Mouse (Mus musculus) CH12.LX (cell line): ENCODE results near the gene Rasgrf2.

Source experiments
- CHD1 ChIP-seq: IDR thresholded peaks from 2 replicates; pipeline ENCODE4 v1.6.1; 2012; ENCODE audit warnings: low read depth, low read length, improper control_type of control experiment, inconsistent platforms
- CTCF ChIP-seq, 2 experiments: IDR thresholded peaks in 1 of 2; conservative IDR thresholded peaks in 1 of 2; 2 replicates each; pipeline ENCODE4 v1.5.1; 2011 to 2012; ENCODE audit warnings: low read depth in 2 of 2, low read length in 2 of 2, improper control_type of control experiment in 1 of 2, inconsistent platforms in 1 of 2, mild to moderate bottlenecking in 1 of 2, moderate library complexity in 1 of 2
- E2F4 ChIP-seq: IDR thresholded peaks from 2 replicates; pipeline ENCODE4 v1.6.1; 2011; ENCODE audit warnings: low read depth, low read length, improper control_type of control experiment; ENCODE audit not compliant: insufficient replicate concordance
- EP300 ChIP-seq: IDR thresholded peaks from 2 replicates; pipeline ENCODE4 v1.6.1; 2011; ENCODE audit warnings: low read length, improper control_type of control experiment
- ETS1 ChIP-seq: conservative IDR thresholded peaks from 2 replicates; pipeline ENCODE4 v1.6.1; 2012; ENCODE audit warnings: low read depth, mild to moderate bottlenecking, inconsistent platforms, low read length, improper control_type of control experiment, moderate library complexity
- MAFK ChIP-seq: IDR thresholded peaks from 2 replicates; pipeline ENCODE4 v1.6.1; 2011; ENCODE audit warnings: low read length, improper control_type of control experiment; ENCODE audit not compliant: insufficient replicate concordance
- MEF2A ChIP-seq: IDR thresholded peaks from 2 replicates; pipeline ENCODE4 v1.6.1; 2014; ENCODE audit warnings: low read depth, mild to moderate bottlenecking, inconsistent platforms, low read length, improper control_type of control experiment, borderline replicate concordance
- MXI1 ChIP-seq: IDR thresholded peaks from 2 replicates; pipeline ENCODE4 v1.6.1; 2011; ENCODE audit warnings: mild to moderate bottlenecking, low read depth, low read length, improper control_type of control experiment
- POLR2A ChIP-seq: IDR thresholded peaks from 2 replicates; pipeline ENCODE4 v1.6.1; 2011; ENCODE audit warnings: low read depth, mild to moderate bottlenecking, improper control_type of control experiment, low read length
- POLR2AphosphoS2 ChIP-seq: IDR thresholded peaks from 2 replicates; pipeline ENCODE4 v1.6.1; 2011; ENCODE audit warnings: low read depth, low read length, improper control_type of control experiment
- SIN3A ChIP-seq: IDR thresholded peaks from 2 replicates; pipeline ENCODE4 v1.6.1; 2012; ENCODE audit warnings: low read length, improper control_type of control experiment, inconsistent platforms
- SMC3 ChIP-seq: IDR thresholded peaks from 2 replicates; pipeline ENCODE4 v1.6.1; 2011; ENCODE audit warnings: low read depth, low read length, improper control_type of control experiment
- TBP ChIP-seq: conservative IDR thresholded peaks from 2 replicates; pipeline ENCODE4 v1.6.1; 2011; ENCODE audit warnings: low read depth, low read length, improper control_type of control experiment
- ZC3H11A ChIP-seq: IDR thresholded peaks from 2 replicates; pipeline ENCODE4 v1.6.1; 2012; ENCODE audit warnings: low read depth, mild to moderate bottlenecking, inconsistent platforms, low read length, improper control_type of control experiment

GRCm38 (mm10) chr13:92093712-92094290, 37.7 kb downstream of the Rasgrf2 start:
- TF ChIP-seq SIN3A (no peak), MAFK (no peak), E2F4 (no peak), SMC3 (no peak), EP300 (no peak), CHD1 (no peak), ETS1 (no peak), CTCF (conservative IDR thresholded peaks at IDR 0.05 in 1 of 2, IDR thresholded peaks at IDR 0.05 in 1 of 2; ENCODE audit: low read depth in 2 of 2, low read length in 2 of 2) (no peak), POLR2AphosphoS2 (no peak), POLR2A (no peak), MEF2A (no peak), ZC3H11A (no peak), MXI1 (no peak), TBP (no peak)
